8 mouse cellular contexts compared by ENCODE assay signal in the genomic region with DNA sequence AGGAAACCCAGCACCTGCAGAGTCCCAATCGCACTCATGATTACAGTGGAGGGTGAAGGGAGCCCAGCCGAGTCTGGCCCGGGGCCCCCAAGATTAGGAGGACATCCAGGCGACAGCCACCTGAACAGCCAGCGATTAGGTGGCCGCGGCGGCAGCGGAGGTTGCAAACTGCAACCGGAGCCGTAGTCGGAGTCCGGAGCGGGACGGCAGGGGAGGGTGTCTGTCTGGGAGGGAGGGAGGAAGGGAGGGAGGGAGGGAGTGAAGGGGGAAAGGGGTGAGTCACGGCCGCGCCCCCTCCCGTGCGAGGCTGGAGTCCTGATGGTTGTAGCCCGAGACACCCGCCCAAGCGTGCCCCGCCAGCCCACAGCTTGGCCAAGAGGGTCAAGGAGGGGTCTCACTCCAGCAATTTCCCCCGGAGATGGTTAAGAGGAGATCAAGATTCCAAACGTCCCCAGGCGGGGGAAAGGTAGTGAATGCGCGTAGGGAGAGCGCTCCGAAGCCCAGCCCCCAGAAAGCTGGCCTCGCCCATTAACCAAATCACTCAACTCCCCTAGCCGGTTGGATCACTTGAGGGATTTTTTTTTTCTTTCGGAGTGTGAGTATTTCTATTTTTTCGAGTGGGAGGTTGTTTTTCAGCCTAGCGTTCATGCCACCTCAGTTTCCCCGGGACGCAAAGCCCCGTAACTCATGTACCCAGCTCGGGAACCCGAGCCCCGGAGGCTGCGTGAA. TPM values are rescaled to one million over a fixed set of nuclear protein-coding genes. Genes with fewer than 3 reads are reported as not detected.
DNase-seq lines count a peak whose midpoint lies in the region; ATAC-seq and TF ChIP-seq lines count a peak whose summit lies in the region.

TSS of gene Erbb3 (minus strand) at position 189 of the 729 bp plus-strand sequence.

- H3K4me2 ChIP-seq in limb, embryonic 11.5 days (ENCODE audit: low read depth, severe bottlenecking) = peak within 1 kb of the TSS; percentile 92
- H3K4me2 ChIP-seq in stomach, embryonic 15.5 days = peak within 1 kb of the TSS; percentile 97

- no peak for TF ChIP-seq CTCF in ES-Bruce4 (IDR thresholded peaks at IDR 0.05; ENCODE audit: low read depth, low read length)

- TF ChIP-seq POLR2A in ES-Bruce4 (IDR thresholded peaks at IDR 0.05; ENCODE audit: insufficient read depth, low read length) = no peak

- H3K9me3 ChIP-seq in ES-Bruce4 (replicated peaks; ENCODE audit: control insufficient read depth, insufficient read depth, low read length, poor library complexity, severe bottlenecking) = no peaks in the 10 kb centered on the region
- H3K9me3 ChIP-seq in limb, embryonic 11.5 days (ENCODE audit: control insufficient read depth, low read length) = no peaks in the 10 kb centered on the region
- H3K9me3 ChIP-seq in midbrain, embryonic 10.5 days (replicated peaks) = no peaks in the 10 kb centered on the region
- H3K9me3 ChIP-seq in stomach, embryonic 15.5 days = no peaks in the 10 kb centered on the region

- WGBS in limb, embryonic 11.5 days = under 1% methylated on average over 43 of the region's 43 CpGs
- under 1% methylated on average over 43 of the region's 43 CpGs for WGBS in midbrain, embryonic 10.5 days
- WGBS in stomach, embryonic 15.5 days = under 1% methylated on average over 42 of the region's 43 CpGs

- H3K4me3 ChIP-seq in ES-Bruce4 (ENCODE audit: low read depth, low read length) = peak within 1 kb of the TSS; percentile 91
- peak within 1 kb of the TSS; percentile 53 for H3K4me3 ChIP-seq in limb, embryonic 11.5 days (ENCODE audit: low read depth, low read length)
- H3K4me3 ChIP-seq in midbrain, embryonic 10.5 days = peak within 1 kb of the TSS; percentile 78
- H3K4me3 ChIP-seq in stomach, embryonic 15.5 days (replicated peaks) = peak within 1 kb of the TSS; percentile 66

- DNase-seq in adrenal gland, adult (ENCODE audit: inconsistent age in 2 of 2, low spot score in 1 of 2) = peak; percentile 74 to 90
- DNase-seq in limb, embryonic 11.5 days (ENCODE audit: low spot score) = peak; percentile 69
- DNase-seq in midbrain, embryonic 10.5 days (ENCODE audit: low spot score) = peak; percentile 55
- DNase-seq in frontal cortex, postnatal 10 days (ENCODE audit: low spot score in 2 of 2) = no peak

- peak within 1 kb of the TSS; percentile 91 for H3K9ac ChIP-seq in ES-Bruce4 (ENCODE audit: low read depth, poor library complexity, severe bottlenecking)
- H3K9ac ChIP-seq in limb, embryonic 11.5 days (ENCODE audit: low read length) = peak within 1 kb of the TSS; percentile 46; the same call in 1 of the 2 replicates
- H3K9ac ChIP-seq in stomach, embryonic 15.5 days = peak within 1 kb of the TSS; percentile 66

- no peaks in the 10 kb centered on the region for H3K36me3 ChIP-seq in ES-Bruce4 (ENCODE audit: control insufficient read depth, insufficient read depth, low read length, poor library complexity, severe bottlenecking)
- H3K36me3 ChIP-seq in limb, embryonic 11.5 days (ENCODE audit: control insufficient read depth, insufficient read depth, low read length) = no peaks in the 10 kb centered on the region
- H3K36me3 ChIP-seq in midbrain, embryonic 10.5 days = no peaks in the 10 kb centered on the region
- no peaks in the 10 kb centered on the region for H3K36me3 ChIP-seq in stomach, embryonic 15.5 days

- peaks cover 6% of the 10 kb centered on the region for H3K4me1 ChIP-seq in ES-Bruce4 (ENCODE audit: control insufficient read depth, insufficient read depth, low read length)
- H3K4me1 ChIP-seq in limb, embryonic 11.5 days (ENCODE audit: control insufficient read depth, insufficient read depth, low read length) = peaks cover 8% of the 10 kb centered on the region; the same call in 1 of the 2 replicates
- peaks cover 28% of the 10 kb centered on the region for H3K4me1 ChIP-seq in midbrain, embryonic 10.5 days
- H3K4me1 ChIP-seq in stomach, embryonic 15.5 days = peaks cover 16% of the 10 kb centered on the region

- peak within 1 kb of the TSS; percentile 79 for H3K27ac ChIP-seq in ES-Bruce4 (ENCODE audit: insufficient read depth, low read length)
- no peak within 1 kb of the TSS for H3K27ac ChIP-seq in limb, embryonic 11.5 days (replicated peaks; ENCODE audit: low read depth, low read length)
- peak within 1 kb of the TSS; percentile 77 for H3K27ac ChIP-seq in midbrain, embryonic 10.5 days (replicated peaks)
- peak within 1 kb of the TSS; percentile 97 for H3K27ac ChIP-seq in stomach, embryonic 15.5 days

- H3K27me3 ChIP-seq in ES-Bruce4 (ENCODE audit: control insufficient read depth, insufficient read depth, low read length, poor library complexity, severe bottlenecking) = no peaks in the 10 kb centered on the region
- peaks cover 37% of the 10 kb centered on the region for H3K27me3 ChIP-seq in limb, embryonic 11.5 days (ENCODE audit: control insufficient read depth, insufficient read depth, low read length)
- peaks cover 52% of the 10 kb centered on the region for H3K27me3 ChIP-seq in midbrain, embryonic 10.5 days (ENCODE audit: low read depth, poor library complexity, severe bottlenecking)
- H3K27me3 ChIP-seq in stomach, embryonic 15.5 days (replicated peaks) = 0 out of 2 replicates have a peak, but pooled peaks cover 16% of the 10 kb centered on the region

- ATAC-seq in erythroid progenitor cell, adult 5-6 weeks (replicated peaks; ENCODE audit: low FRiP score, poor library complexity, severe bottlenecking) = 0 out of 2 replicates have a peak, but pooled peaks have one; percentile 31
- ATAC-seq in hematopoietic stem cell, adult 5-6 weeks (replicated peaks in 1 of 2; ENCODE audit: insufficient read depth in 1 of 2, low FRiP score in 2 of 2, low TSS enrichment in 1 of 2, low read depth in 1 of 2, poor library complexity in 2 of 2, severe bottlenecking in 2 of 2) = peak; percentile 36 to 48; a peak in 3 of 4 replicates
- peak; percentile 32; the same call in 1 of the 2 replicates for ATAC-seq in limb, embryonic 11.5 days (ENCODE audit: insufficient number of reproducible peaks, low FRiP score, low TSS enrichment, low read depth)
- ATAC-seq in stomach, embryonic 15.5 days (ENCODE audit: insufficient read depth, low FRiP score, low read depth) = peak; percentile 74

- 0 out of 2 replicates have a peak, but pooled peaks have one; percentile 56 for TF ChIP-seq EP300 in ES-Bruce4 (IDR thresholded peaks at IDR 0.05; ENCODE audit: insufficient read depth, low read depth, low read length)

RNA-seq across cellular contexts. Expression of gene Erbb3, which starts in this region (rescaled TPM):
- 39.4 and 41.7 TPM in 2 replicates for polyA plus RNA-seq in ES-Bruce4 (2011; ENCODE audit: insufficient read depth, insufficient read length, low read depth, missing spikeins)
- 0.84 and 1.1 TPM in 2 replicates for total RNA-seq in erythroid progenitor cell, adult 5-6 weeks (2015; ENCODE audit: low replicate concordance)
- 0.39 and 0.53 TPM in 2 replicates for total RNA-seq in erythroid progenitor cell, adult 5-6 weeks (2017; ENCODE audit: low replicate concordance)
- total RNA-seq in hematopoietic stem cell, adult 5-6 weeks (2017) = 0.99 and 1.8 TPM in 2 replicates
- 7.6 and 8.1 TPM in 2 replicates for polyA plus RNA-seq in limb, embryonic 11.5 days (2014; fragmentation: Nextera tagmentation; extraction: Ambion mirVana)
- polyA plus RNA-seq in midbrain, embryonic 10.5 days (2016; fragmentation: Nextera tagmentation; extraction: Ambion mirVana) = 0.72 and 1.4 TPM in 2 replicates
- 24.0 and 27.6 TPM in 2 replicates for polyA plus RNA-seq in stomach, embryonic 15.5 days (2015; fragmentation: Nextera tagmentation; extraction: Ambion mirVana)

Comparison
In these comparisons a context has a peak if more than half of its experiments do, and no peak if none do; other contexts are left out.
1. DNase-seq: peak in adrenal gland, adult (2 of 2), limb, embryonic 11.5 days (single experiment) and midbrain, embryonic 10.5 days (single experiment); none in frontal cortex, postnatal 10 days (0 of 2).
2. Peak in every context shown above with its lines, with median percentiles within 50 percentile points of each other: H3K4me3 ChIP-seq, H3K9ac ChIP-seq and ATAC-seq.